Mouse (Mus musculus) spleen, postnatal 10 days (tissue): Measurements from ENCODE around the gene Kntc1.

ENCODE experiments used
- DNase-seq, 2 experiments: peaks; one replicate each; pipeline ENCODE4 v3.0.0; 2021 to 2022; ENCODE audit warnings: low spot score in 2 of 2

The Kntc1 gene

GRCm38 (mm10) chr5:123866457-123866856, 116.9 kb downstream of the Kntc1 start:
- no peak for DNase-seq

- no peak for DNase-seq
These were observed 120.1 kb downstream of the Kntc1 start for GRCm38 (mm10) chr5:123869615-123870014.
